Mouse (Mus musculus): ENCODE measurements at regions not wholly inside any gene's neighbourhood (a gene's known extent, or its start where the extent isn't known, plus 50 kb on each side); places are given as distances from the start of the nearest gene placed in this dataset.

DNA sequence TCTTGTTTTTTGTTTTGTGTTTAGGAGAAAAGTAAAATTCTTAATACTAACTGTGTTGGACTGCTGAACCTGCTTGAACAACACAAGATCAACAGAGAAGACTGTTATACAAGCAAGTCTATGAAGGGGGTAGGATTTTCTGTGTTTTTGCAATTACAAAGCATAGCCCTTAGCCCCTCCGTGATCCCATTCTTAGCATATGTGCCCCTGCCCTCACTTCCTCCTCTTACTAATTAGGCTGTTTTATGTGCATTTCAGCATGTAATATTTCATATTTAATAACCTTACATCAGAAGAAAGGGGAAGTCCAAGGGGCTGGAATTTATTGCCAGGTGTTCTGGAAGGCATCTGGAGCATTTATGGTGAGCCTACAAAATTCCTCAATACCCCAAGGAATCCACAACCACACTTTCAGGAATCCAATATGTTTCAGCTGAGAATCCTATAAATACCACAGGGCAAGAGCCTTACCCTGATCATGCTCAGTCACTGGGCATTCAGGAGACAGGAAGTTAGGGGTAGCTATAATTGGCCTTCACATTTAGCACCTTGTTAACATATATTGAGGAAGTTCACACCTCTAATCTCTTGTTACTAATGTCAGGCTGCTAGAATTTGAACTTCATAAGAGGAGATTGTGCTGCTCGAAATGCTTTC, 660.3 kb upstream of the Slit2 start:
- TF ChIP-seq CTCF (IDR thresholded peaks at IDR 0.05), result no peak
- TF ChIP-seq EP300 (IDR thresholded peaks at IDR 0.05), result no peak
